Mouse (Mus musculus) urinary bladder, postnatal 25 days (tissue): ENCODE measurements around the gene Trp53i13.

Source experiments
- DNase-seq: peaks from one replicate; pipeline ENCODE4 v3.0.0; 2022; ENCODE audit warnings: low spot score

Trp53i13 gene

DNA sequence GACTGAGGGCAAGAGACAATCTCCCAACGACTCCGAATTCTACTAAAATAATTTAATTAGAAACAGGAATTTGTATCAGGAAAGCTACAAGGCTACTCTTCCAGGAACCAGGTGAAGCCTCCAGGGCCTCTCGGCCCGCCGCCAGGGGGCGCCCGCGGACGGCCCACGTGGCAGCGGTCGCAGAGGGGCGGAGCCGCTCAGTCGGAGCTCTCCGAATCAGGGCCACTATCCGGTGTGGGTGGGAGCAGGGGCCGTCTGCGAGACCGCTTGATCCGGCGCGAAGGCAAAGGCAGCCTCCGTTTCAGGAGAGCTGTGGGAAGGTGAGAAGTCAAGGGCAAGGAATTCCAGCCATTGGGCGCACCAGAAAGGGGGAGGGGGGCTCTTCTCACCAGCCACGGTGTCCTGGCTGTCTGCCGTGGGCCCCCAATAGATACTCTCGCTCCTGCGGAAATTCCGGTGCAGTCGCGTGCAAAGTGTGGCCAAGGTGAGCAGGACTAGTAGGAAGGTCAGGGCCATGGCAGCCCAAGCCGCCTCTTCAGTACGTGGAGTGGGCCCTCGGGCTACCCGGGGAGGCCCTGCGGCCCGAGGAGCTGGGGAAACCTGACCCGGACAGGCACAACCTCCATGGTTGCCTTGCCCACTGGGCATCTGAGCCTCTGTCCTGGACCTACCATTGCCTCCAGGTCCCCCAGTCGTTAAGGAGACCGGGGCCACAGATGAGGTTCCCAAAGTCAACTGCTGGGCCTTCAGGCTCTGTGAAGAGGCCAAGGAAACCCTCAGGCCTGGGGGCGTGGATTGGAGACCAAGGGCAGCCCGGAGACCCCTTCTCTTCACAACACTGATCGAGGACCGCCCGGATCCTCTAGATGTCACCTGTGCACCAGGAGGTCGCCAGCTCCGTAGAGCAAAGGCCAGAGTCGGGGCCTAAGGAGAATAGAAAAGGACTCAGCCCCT is 7.4 kb downstream of the Trp53i13 start:
- peak; percentile 81 for DNase-seq

GRCm38 (mm10) chr11:77507426-77507825 is 8.4 kb downstream of the Trp53i13 start:
- DNase-seq = no peak

- DNase-seq = no peak
Measured at GRCm38 (mm10) chr11:77506941-77507340, 8.8 kb downstream of the Trp53i13 start.

DNA sequence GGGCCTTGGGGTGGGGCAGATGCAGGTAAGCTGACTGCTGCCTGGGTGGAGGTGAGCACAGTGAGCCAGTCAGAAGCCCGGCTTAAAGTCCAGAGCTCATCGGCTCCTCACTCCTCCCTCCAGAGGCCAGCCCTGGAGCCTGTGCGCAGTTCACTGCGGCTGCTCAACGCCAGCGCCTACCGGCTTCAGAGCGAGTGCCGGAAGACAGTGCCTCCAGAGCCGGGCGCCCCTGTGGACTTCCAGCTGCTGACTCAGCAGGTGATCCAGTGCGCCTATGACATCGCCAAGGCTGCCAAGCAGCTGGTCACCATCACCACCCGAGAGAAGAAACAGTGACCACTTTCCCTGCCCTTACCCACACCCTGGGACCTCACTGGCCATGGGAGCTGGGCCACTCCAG is 9.5 kb downstream of the Trp53i13 start:
- no peak for DNase-seq

DNA sequence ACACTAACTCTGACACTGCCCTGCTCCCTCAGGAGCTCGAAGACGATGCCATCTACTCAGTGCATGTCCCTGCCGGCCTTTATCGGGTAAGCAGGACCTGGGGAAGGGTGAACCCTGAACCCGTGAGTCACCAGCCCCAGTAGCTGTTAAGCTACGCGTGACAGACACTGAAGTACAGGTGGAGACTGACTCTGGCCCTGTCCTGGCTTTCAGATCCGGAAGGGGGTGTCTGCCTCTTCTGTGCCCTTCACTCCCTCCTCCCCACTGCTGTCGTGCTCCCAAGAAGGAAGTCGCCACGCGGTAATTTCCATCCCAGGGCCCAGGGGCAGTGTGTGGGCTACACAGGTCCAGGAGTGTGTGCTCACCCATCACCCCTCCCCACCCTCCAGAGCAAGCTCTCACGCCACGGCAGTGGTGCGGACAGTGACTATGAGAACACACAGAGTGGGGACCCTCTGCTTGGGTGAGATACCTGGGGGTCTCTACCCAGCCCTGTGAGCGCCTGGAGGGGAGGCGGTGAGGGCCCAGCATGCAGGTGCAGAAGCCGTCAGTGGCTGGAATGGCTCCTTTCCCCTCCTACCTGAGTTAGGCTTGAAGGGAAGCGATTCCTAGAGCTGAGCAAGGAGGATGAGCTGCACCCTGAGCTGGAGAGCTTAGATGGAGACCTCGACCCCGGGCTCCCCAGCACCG is 10.3 kb downstream of the Trp53i13 start:
- no peak for DNase-seq

- no peak for DNase-seq
Measured at GRCm38 (mm10) chr11:77504377-77504776, 11.4 kb downstream of the Trp53i13 start.

DNA sequence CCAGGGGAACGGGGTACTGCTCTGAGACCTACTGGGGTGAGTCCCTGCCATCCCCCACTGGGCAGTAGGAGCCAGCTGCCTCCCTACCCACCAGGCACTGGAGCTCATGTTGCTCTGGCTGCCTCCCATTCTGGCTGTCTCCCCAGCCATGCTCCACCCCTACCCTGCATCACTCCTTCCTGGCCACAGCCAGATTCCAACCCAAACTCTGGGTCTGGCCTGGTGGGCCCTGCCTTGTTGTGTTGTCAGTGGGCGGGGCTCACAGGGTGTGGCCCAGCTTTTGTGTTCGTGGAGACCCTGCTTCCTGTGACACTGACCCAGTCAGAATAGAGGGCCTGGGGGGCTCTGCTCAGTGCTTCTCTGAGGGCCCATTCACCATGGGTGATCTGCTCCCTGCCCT is 12.3 kb downstream of the Trp53i13 start:
- no peak for DNase-seq

DNA sequence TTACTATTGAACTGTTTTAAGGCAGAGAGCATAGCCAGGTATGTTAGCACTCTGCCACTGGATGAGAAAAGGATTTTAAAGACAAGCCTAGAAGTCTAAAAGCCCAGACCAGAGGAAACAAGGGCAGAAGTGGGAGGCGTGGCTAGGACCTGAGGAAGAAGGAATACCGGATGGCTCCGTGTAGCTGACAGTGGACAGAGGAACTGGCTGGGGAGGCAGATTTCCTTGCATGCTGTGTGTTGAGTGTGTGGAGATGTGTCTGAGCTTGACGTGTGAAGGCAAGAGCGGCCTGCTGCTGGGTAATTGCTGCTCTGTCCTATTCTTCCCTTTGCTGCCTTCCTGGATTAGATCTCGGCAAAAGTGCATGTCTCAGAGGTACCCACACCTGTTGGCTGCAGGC is 13.3 kb downstream of the Trp53i13 start:
- DNase-seq = no peak

DNA sequence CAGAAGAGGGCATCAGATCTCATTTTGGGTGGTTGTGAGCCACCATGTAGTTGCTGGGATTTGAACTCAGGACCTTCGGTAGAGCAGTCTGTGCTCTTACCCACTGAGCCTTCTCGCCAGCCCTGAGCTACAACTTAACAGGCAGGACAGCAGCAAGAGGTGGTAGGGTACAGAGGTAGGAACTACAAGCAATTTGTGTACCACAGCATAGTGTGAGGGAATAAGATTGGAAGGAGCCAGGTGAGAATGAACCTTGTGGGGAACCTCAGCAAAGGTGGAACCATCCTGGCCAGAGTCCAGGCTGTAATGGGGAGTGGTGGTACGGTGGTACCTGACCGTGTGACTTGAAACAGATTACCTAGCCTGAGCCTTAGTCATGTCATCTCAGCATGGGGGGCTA is 13.8 kb downstream of the Trp53i13 start:
- DNase-seq = no peak

- peak; percentile 73 for DNase-seq
Measured at GRCm38 (mm10) chr11:77501392-77501791, 14.4 kb downstream of the Trp53i13 start.

GRCm38 (mm10) chr11:77500361-77501325 is 15.1 kb downstream of the Trp53i13 start:
- no peak for DNase-seq

DNA sequence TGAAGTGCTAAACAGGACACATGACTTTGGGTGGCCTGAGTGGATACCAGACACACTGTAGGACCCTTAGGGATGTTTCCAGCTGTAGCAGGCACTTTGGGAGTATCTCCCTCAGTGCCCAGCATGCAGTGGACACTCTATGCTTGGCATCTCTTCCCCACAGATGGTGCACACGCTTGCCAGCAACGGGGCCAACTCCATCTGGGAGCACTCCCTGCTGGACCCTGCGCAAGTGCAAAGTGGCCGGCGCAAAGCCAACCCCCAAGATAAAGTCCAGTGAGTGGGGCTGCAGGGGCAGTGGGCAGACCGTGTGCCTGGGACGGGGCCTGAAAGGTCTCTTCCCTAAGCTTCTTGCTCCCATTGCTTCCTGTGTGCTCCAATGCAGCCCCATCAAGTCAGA is 16.4 kb downstream of the Trp53i13 start:
- no peak for DNase-seq

DNA sequence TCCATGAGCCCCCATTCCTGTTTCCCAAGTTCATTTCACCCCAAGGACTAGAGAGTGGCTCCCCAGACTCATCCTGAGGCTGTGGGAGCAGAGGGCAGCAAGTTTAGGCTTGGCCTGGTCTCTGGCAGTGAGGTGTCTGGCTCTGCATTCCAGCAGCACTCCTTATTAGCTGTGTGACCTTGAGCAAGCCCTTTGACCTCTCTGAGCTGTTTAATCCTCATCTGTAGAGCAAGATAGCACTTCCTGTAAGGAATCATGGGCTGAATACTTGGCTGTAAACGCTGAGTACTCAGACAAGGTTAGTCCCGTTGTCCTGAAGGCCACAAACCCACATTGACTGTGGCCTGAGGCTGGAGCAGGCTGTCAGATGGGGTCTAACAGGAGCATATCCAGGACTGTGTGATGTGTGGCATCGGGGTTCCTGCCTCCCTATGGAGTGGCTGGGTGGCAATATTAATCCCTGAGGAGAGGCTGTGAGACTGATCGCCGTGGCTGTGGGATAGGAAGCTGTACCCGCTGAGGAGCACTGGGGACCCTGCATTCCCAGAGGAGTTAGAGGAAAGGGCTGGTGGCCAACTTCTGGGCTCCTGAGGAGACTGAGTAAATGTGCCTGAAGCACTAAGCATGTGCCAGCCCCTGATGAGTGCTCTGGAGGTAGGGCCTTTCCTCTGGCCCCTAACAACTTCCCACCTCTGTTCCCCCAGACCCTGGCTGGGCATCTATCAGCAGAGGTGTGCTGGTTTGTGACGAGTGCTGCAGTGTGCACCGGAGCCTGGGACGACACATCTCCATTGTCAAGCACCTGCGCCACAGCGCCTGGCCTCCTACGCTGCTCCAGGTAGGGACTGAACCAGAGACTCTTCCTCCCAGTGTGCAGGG is 17.3 kb downstream of the Trp53i13 start:
- no peak for DNase-seq

DNA sequence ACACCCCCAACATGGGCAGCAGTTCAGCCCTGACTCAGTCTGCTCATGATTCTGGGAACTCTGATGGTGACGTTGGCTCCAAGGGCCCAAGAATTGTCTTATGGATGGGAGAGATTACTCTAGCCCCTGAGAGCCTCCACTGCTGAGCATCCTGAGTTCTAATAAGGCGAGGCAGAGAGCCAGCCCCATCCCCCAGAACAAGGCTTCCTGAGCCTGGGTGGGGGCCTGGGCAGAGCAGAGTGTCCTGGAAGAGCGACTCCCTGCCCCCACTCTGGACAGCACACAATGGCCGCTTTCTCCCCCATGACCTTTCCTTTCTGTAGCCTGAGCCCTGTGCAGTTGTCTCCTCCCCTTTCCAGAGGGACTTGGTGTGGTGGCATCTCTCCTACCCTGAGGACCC is 17.9 kb downstream of the Trp53i13 start:
- no peak for DNase-seq

GRCm38 (mm10) chr11:77497341-77497756 is 18.4 kb downstream of the Trp53i13 start:
- DNase-seq = no peak

DNA sequence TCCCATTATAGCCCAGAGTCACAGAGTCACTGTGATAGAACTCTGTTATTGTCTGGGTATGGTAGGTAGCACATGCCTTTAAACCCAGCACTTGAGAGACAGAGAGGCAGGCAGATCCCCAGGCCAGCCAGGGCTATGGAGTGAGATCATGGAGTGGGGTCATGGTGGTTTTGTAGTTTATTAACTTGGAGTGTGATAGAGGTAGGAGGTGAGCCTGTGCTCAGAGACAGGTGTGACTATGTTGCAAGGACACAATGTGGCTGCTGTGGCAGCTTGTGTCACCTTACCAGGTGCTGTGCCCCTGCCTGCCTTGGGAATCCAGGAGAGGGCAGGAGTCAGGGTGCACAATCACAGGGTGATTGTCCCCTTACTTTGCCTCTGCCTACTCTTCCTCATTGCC is 20.3 kb downstream of the Trp53i13 start:
- no peak for DNase-seq

DNA sequence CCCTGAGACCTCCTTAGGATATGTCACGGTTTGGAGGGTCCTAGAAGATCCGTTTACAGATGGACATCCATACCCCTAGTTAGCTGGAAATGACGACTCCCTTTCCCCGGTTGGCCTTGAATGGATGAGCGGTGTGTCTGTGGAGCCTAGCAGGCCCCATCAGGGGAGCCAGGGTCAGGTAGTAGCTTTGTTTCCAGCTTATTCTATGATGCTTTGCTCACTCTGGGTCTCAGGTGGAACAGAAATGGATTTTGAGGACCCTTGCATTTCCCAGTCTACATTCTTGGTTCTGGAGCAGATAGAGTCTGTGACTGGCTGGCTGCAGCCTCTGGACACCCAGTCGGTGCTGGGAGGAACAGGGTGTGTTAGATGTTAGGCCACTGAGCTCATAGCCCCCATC is 21.0 kb downstream of the Trp53i13 start:
- no peak for DNase-seq

DNA sequence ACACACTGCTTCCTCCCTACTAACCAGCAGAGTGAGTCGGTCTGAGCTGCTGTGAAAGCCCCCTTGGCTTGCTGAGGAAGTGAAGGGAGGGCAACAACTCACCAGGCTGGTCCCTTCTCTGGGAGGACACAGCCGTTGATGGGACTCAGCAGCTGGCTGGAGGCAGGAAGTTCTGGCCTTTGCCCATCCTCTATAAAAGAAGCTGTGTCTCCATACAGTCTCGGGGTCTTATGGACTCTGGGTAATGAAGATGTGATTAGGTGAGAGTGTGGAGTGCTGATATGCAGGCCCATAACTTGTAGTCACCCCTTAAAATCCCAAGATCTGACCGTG is 21.5 kb downstream of the Trp53i13 start:
- DNase-seq = no peak

GRCm38 (mm10) chr11:77493512-77494343 is 22.1 kb downstream of the Trp53i13 start, which contains the start of gene Git1:
Git1 (plus strand) TSS chr11:77493562.
- no peak for DNase-seq

GRCm38 (mm10) chr11:77492911-77493332 is 22.9 kb downstream of the Trp53i13 start:
- peak; percentile 89 for DNase-seq
